Mouse (Mus musculus) liver, adult 2 months (tissue): Measurements from ENCODE around the gene Pphln1. TPM values are rescaled to one million over a fixed set of nuclear protein-coding genes. Genes with fewer than 3 reads are reported as not detected.

Source experiments
- DNase-seq: peaks from one replicate; pipeline ENCODE4 v3.0.0-alpha.2; 2011; ENCODE audit warnings: low read depth, low spot score; ENCODE audit errors: extremely low read depth
- H3K27ac ChIP-seq: fragments of 200-500 bp; replicated peaks from 2 replicates; pipeline ENCODE4 v1.5.1; 2012; ENCODE audit warnings: low read depth, mild to moderate bottlenecking, control low read depth, inconsistent platforms, low read length; ENCODE audit not compliant: insufficient read depth
- H3K27me3 ChIP-seq: fragments of 200-500 bp; 2 replicates; pipeline ENCODE4 v1.6.1; 2012; ENCODE audit warnings: mild to moderate bottlenecking, moderate library complexity, low read length, inconsistent platforms; ENCODE audit not compliant: control insufficient read depth, insufficient read depth
- H3K36me3 ChIP-seq: fragments of 200-500 bp; 2 replicates; pipeline ENCODE4 v1.6.1; 2012; ENCODE audit warnings: low read length, inconsistent platforms; ENCODE audit not compliant: control insufficient read depth, insufficient read depth
- H3K4me1 ChIP-seq: fragments of 200-500 bp; 2 replicates; pipeline ENCODE4 v1.6.1; 2011; ENCODE audit warnings: low read length; ENCODE audit not compliant: control insufficient read depth, insufficient read depth
- H3K4me3 ChIP-seq: fragments of 200-500 bp; 2 replicates; pipeline ENCODE4 v1.5.1; 2011; ENCODE audit warnings: low read depth, mild to moderate bottlenecking, control low read depth, low read length, moderate library complexity; ENCODE audit not compliant: insufficient read depth
- H3K79me2 ChIP-seq: fragments of 200-500 bp; 2 replicates; pipeline ENCODE4 v1.6.1; 2012; ENCODE audit warnings: inconsistent platforms, mild to moderate bottlenecking, low read length, moderate library complexity; ENCODE audit not compliant: control insufficient read depth, insufficient read depth
- H3K9ac ChIP-seq: fragments of 200-500 bp; 2 replicates; pipeline ENCODE4 v1.6.1; 2012; ENCODE audit warnings: low read depth, mild to moderate bottlenecking, control low read depth, inconsistent platforms, low read length
- CTCF ChIP-seq: fragments of 200-500 bp; IDR thresholded peaks from 2 replicates; pipeline ENCODE4 v1.5.1; 2011; ENCODE audit warnings: low read depth, low read length, control low read depth
- POLR2A ChIP-seq: fragments of 200-500 bp; IDR thresholded peaks from 2 replicates; pipeline ENCODE4 v1.6.1; 2011; ENCODE audit warnings: low read length, control low read depth; ENCODE audit not compliant: insufficient read depth; ENCODE audit errors: extremely low read depth
- WGBS: fragments of 180-500 bp; shearing (Covaris S2); methylation state at CpG from one replicate; pipeline ENCODE4 v1.1.7; 2018; 5-methylcytosine and 5-hydroxymethylcytosine counted together
- polyA plus RNA-seq: library from polyadenylated mRNA; depleted of rRNA; stranded (reverse); fragments of >200 nt; gene quantifications from 2 replicates; pipeline ENCODE4 v1.2.3, GENCODE M21; 2012
- total RNA-seq: library from RNA; depleted of rRNA; stranded (reverse); fragments of >200 nt; gene quantifications from 2 replicates; pipeline ENCODE4 v1.2.3, GENCODE M21; 2014

Pphln1 gene
- total and polyA plus RNA-seq, 2 experiments: 4.2 to 11.7 TPM

- no peak overlapping the region for H3K4me3 ChIP-seq
- no peaks in the 10 kb centered on the region for H3K79me2 ChIP-seq
- H3K9ac ChIP-seq: no peak overlapping the region
- H3K36me3 ChIP-seq: peaks cover 18% of the 10 kb centered on the region; the same call in 1 of the 2 replicates
- no peak overlapping the region for H3K27ac ChIP-seq
- no peak for DNase-seq
- H3K4me1 ChIP-seq: no peaks in the 10 kb centered on the region
- WGBS: 97% methylated on average over 17 of the region's 17 CpGs
- H3K27me3 ChIP-seq: no peaks in the 10 kb centered on the region
- TF ChIP-seq POLR2A (no peak), CTCF (no peak)
Observed at GRCm38 (mm10) chr15:93504808-93505207, 106.7 kb downstream of the Pphln1 start.

- Histone ChIP-seq H3K36me3 (peaks cover 7% of the 10 kb centered on the region; the same call in 1 of the 2 replicates), H3K4me3 (no peak overlapping the region), H3K4me1 (0 out of 2 replicates have a peak, but pooled peaks cover 3% of the 10 kb centered on the region), H3K27me3 (no peaks in the 10 kb centered on the region), H3K27ac (no peak overlapping the region), H3K9ac (no peak overlapping the region), H3K79me2 (no peaks in the 10 kb centered on the region)
- no peak for TF ChIP-seq POLR2A
- TF ChIP-seq CTCF: no peak
- 77% methylated on average over 12 of the region's 12 CpGs for WGBS
- DNase-seq: no peak
Observed at GRCm38 (mm10) chr15:93510690-93511336, 112.7 kb downstream of the Pphln1 start.

GRCm38 (mm10) chr15:93512437-93512836 is 114.3 kb downstream of the Pphln1 start:
- Histone ChIP-seq H3K79me2 (no peaks in the 10 kb centered on the region), H3K36me3 (peaks cover 2% of the 10 kb centered on the region; the same call in 1 of the 2 replicates), H3K27ac (no peak overlapping the region), H3K4me3 (no peak overlapping the region), H3K9ac (no peak overlapping the region), H3K27me3 (no peaks in the 10 kb centered on the region), H3K4me1 (0 out of 2 replicates have a peak, but pooled peaks cover 3% of the 10 kb centered on the region)
- 67% methylated on average over 9 of the region's 9 CpGs for WGBS
- TF ChIP-seq POLR2A (no peak), CTCF (no peak)
- no peak for DNase-seq

- TF ChIP-seq CTCF: no peak
- no peak for TF ChIP-seq POLR2A
- Histone ChIP-seq H3K9ac (no peak overlapping the region), H3K79me2 (no peaks in the 10 kb centered on the region), H3K27me3 (no peaks in the 10 kb centered on the region), H3K27ac (no peak overlapping the region), H3K36me3 (no peaks in the 10 kb centered on the region), H3K4me3 (no peak overlapping the region), H3K4me1 (peaks cover 9% of the 10 kb centered on the region; the same call in 1 of the 2 replicates)
- peak; percentile 8 for DNase-seq
- WGBS: 13% methylated on average over 10 of the region's 10 CpGs
Observed at GRCm38 (mm10) chr15:93513939-93514341, 115.8 kb downstream of the Pphln1 start.

GRCm38 (mm10) chr15:93515316-93515715 is 117.2 kb downstream of the Pphln1 start:
- no peak overlapping the region for H3K27ac ChIP-seq
- no peak overlapping the region for H3K4me3 ChIP-seq
- H3K36me3 ChIP-seq: no peaks in the 10 kb centered on the region
- no peaks in the 10 kb centered on the region for H3K27me3 ChIP-seq
- no peak overlapping the region for H3K9ac ChIP-seq
- WGBS: 38% methylated on average over 9 of the region's 9 CpGs
- no peaks in the 10 kb centered on the region for H3K79me2 ChIP-seq
- DNase-seq: no peak
- peaks cover 11% of the 10 kb centered on the region; the same call in 1 of the 2 replicates for H3K4me1 ChIP-seq
- no peak for TF ChIP-seq POLR2A
- TF ChIP-seq CTCF: no peak

GRCm38 (mm10) chr15:93517022-93517565 is 118.9 kb downstream of the Pphln1 start:
- H3K9ac ChIP-seq: no peak overlapping the region
- no peaks in the 10 kb centered on the region for H3K79me2 ChIP-seq
- DNase-seq: no peak
- peaks cover 16% of the 10 kb centered on the region; the same call in 1 of the 2 replicates for H3K4me1 ChIP-seq
- H3K27ac ChIP-seq: no peak overlapping the region
- 77% methylated on average over 11 of the region's 11 CpGs for WGBS
- no peaks in the 10 kb centered on the region for H3K27me3 ChIP-seq
- no peak overlapping the region; the same call in 1 of the 2 replicates for H3K4me3 ChIP-seq
- H3K36me3 ChIP-seq: no peaks in the 10 kb centered on the region
- TF ChIP-seq CTCF (no peak), POLR2A (no peak)
